Mouse (Mus musculus) cortical plate, adult 2 months (tissue): ENCODE data around the gene Pank4.

Source experiments
- CTCF ChIP-seq: fragments of 200-500 bp; IDR thresholded peaks from 2 replicates; pipeline ENCODE4 v1.5.1; 2011; ENCODE audit warnings: mild to moderate bottlenecking, control low read depth, low read length; ENCODE audit not compliant: insufficient read depth; ENCODE audit errors: extremely low read depth
- POLR2A ChIP-seq: fragments of 200-500 bp; IDR thresholded peaks from 2 replicates; pipeline ENCODE4 v1.6.1; 2011; ENCODE audit warnings: mild to moderate bottlenecking, low read length, control low read depth; ENCODE audit not compliant: insufficient read depth; ENCODE audit errors: extremely low read depth

DNA sequence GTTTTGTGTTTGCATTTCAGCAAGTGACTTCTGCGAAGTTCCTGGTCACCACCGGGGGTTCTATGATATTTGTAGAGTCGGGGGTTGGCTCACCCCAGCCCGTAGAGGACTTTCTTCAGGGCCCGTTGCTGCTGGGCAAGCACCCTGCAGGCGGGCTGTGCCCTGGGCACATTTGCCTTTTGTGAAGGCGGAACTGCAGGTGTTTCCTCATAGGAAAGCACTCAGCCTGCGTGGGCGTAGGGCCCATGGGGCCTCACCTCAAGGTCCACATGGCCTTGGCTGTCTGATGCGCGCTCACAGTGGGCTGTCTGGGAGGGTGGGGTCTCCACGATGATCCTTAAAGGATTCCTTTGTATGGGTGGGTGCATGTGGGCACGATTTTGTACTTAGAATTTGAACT, 2.0 kb upstream of the Pank4 start:
- TF ChIP-seq POLR2A (no peak), CTCF (no peak)
